Mouse (Mus musculus): ENCODE data around the gene Fggy. TPM values are rescaled to one million over a fixed set of nuclear protein-coding genes. Genes with fewer than 3 reads are reported as not detected.

Fggy gene
- total RNA-seq, 2 experiments from 2014 or later, result 5.6 to 7.1 TPM

DNA sequence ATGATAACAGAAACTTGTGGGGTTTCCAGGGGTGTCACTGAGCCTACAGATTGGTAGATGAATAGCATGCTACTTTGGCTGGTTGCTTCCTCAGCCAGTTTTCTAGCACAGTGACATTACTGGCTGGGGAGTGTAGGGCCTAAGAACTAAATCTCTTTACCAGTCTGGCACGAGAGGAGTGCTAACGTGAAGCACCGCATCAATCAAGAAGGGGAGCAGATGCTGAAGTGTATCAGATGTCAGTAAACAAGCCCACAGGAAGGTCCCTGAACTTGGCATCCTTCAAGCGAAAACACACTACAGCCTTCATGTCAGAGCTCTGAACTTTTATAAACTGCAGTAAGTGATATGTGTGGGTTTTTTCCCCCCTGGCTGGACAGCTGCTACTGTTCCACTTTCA lies 303.8 kb downstream of the Fggy start:
- DNase-seq, result peak; percentile 59

DNA sequence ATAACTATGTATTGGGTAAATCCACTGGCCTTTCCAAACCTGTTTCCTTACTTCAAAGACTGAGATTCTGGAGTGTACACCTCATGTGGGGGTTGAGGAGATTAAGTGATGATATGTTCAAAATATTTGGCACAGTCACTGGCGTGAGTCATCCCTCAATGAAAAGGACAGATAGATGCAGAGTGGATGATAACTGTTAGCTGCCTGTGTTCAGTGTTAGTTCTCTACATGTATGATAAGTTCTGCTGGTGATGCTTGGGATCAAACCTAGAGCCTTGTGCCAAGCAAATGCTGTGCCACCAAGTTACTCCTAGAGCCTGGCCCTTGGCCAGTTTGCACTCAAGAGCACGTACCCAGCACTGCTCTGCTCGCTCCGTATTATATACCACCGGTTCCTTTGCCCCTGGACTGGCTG lies 304.4 kb downstream of the Fggy start:
- no peak for DNase-seq

DNA sequence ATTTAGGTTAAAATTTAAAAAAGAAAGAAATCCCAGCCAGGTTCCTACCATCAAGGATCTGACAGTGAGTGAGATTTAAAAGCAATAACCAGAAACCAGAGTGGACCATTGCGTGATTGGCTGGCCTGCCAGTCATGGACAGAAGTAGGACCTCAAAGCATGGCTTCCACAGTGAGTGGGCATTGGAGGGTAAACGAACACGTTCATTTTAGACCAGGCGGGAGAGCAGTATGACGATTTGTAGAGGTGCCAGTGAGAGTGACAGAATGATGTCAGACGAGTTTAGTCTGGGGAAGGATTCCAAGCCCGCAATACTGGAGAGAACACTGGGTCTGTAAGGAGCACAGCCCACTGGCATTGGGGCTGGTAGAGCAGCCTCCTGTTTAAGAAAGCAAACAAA lies 305.0 kb downstream of the Fggy start:
- no peak for DNase-seq

DNA sequence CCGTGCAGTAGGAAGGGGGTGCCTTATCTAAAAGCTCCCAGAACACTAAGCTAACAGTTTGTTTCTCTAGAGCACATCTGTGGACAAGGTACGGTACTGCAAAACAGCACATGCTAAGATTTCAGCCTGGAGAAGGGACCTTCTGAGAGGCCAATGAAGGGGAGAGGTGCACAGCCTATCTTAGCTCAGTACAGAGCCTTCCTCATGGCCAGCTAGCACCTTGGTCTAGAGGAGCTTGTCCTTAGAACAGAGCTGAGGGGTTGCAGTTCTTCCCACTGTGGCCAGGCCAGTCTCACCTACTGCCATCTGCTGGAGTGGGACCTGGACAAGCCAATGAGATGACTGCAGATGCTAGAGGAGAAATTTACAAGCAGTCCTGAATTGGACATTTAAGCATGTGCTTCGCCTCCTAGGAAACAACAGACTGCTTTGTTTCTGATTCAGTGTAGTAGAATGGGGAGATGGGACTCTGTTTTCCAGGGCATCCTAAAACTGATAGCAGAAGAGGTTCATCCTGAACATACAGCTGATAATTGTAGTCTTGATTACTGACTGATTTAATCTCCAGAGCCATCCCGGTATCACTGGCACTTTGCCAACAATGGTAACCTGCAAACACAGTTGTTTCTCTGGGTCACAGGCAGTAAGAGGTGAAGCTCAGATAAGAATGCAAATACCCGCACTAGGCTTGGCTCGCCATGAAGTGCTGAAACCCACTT lies 305.6 kb downstream of the Fggy start:
- DNase-seq, result no peak

DNA sequence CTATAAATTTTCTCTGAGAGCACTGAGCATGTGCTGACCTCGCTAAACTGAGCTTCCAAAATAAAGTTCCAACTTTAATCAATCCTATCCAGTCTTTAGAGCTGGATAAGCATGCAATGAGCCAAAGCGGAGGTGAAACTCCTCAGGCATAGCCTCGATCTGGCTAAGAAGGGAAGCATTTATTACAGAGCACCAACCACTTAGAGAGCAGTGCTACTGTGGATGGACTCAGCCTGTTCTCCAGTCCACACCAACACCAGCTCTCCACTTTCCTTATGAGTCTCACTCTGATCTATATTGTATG lies 306.1 kb downstream of the Fggy start:
- no peak for DNase-seq

DNA sequence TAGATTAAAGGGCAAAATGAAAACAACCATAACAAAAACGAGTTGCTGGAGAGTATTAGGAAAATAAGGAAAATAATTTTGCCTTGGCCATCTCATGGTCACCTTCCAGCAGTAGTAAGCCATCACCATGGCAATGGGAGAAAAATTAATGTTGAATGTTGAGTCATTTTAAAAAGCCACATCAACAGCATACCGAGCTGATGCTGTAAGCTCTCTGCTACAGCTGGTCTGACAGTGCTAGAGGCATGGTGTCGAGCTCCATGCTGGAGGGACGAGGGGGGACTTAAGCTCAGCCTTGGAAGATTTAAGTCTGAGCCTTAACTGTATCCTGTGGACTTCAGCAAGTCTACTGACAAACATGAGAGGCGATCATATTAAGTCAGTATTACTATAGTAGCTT lies 307.9 kb downstream of the Fggy start:
- DNase-seq, result no peak

DNA sequence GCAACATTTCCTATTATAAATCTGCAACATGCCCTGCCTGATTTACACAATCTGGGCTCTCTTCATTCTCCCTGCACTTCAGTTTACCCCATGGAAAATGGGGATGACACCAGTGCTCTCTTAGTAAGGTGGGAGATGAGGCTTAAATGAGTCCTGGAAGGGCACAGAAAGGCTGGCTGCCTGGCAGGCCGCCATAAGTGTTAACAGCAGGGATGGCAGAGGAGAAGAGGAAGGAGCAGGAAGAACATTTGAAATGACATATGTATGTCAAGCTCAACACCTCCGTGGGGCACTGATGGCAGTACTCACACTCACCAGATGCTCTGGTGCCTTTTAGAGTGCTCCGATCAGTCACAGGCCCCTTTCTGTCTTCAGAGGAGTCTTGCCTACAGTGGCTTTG lies 308.6 kb downstream of the Fggy start:
- no peak for DNase-seq

DNA sequence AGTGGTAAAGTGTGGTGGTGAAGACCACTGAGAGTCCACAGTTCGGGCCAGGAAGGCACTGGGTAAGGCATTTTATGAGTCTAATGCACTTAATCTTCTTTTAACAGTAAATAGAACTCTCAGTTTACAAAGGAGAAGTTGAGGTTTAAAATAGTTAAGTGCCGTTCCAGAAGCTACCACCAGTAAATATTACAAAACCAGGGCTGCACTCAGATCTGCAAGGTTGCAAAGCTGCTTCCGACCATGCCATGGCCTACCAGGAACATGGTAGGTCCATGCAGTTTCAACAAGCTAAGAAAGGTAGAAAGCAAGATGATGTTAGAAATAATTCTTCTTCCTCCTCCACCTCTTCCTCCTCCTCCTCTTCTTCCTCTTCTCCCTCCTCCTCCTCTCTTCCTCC lies 309.8 kb downstream of the Fggy start:
- no peak for DNase-seq

DNA sequence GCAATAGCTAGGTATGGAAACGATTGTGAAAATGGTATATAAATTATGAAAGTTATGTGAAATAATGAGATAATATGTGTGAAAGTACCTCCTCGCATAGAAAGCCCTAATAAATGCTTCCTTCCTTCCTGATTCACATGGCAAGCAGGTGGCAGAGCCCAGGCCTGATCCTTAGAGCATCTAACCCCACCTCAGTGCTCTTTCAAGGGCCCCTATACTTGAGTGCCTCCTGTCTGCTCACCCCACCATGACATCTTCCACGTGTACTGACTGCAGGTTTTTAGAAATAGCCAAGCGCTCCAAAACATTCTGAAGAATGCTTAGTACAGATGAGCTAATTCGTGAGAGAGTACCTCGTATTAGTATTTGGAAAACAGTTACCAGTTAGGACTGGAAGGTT lies 311.0 kb downstream of the Fggy start:
- no peak for DNase-seq

DNA sequence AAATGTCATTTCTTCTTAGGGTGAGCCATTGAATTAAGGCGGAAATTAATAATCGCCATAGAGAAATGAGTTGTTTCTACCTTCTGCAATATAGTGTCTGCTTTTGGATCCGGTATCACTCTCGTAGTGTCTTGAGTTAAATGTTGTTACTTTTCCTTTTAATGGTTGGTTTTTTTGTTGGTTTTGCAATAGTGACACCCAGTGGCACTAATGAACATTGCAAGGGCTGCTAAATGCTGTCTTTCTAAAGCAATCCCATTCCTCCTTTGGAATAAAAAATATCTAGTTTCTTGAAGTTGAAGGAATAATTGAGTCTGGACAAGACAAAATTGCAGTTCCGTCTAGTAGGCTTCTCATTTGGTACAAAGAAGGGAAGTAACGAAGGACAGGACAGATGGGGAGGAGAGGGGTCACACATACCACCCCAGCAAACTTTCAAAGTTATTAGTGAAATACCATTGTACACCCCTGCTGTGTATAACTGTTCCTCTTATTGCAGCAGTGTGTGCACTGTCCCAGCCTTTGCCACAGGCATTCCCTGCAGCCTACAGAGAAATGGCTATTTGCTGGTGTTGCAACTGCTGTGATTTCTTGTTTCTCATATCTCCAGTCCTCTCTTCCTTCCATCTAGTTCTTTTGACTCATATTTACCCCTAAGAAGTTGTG lies 314.0 kb downstream of the Fggy start:
- peak; percentile 10 for DNase-seq

DNA sequence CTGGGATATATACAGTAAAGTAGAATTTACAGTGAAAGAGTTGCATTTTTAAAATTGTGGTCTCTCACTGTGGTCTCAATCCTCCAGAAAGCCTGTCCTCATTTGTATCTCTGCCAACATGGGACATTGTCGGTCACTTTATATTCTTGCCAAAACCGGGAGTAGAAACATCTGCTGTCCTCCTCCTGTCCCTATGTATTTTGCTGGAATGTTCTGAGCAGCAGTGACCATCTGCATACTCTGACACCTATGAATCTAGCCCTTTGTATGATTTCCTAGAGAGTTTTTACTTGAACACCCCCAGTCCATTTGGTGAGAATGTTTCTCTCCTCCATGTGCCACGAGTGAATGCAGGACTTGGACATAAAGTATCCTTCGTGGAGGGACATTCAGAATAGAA lies 318.6 kb downstream of the Fggy start:
- DNase-seq, result no peak

DNA sequence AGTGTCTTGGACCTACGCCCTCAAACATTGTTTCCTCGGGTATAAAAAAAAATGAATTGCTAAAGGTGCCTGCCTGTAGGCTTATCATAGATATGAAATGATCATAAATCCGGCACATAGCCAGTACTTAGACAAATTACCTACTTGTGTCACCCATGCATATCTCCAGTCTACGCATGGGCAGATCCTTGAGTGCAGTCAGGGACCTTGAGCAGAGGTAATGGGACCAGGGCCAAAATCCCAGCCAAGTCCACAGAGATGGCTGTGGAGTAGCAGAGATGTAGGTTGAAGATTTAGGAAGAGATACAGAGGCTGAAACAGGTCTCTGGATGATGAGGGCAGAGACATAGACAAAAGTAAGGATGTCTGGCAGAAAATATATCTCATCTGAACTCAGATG lies 320.1 kb downstream of the Fggy start:
- no peak for DNase-seq

DNA sequence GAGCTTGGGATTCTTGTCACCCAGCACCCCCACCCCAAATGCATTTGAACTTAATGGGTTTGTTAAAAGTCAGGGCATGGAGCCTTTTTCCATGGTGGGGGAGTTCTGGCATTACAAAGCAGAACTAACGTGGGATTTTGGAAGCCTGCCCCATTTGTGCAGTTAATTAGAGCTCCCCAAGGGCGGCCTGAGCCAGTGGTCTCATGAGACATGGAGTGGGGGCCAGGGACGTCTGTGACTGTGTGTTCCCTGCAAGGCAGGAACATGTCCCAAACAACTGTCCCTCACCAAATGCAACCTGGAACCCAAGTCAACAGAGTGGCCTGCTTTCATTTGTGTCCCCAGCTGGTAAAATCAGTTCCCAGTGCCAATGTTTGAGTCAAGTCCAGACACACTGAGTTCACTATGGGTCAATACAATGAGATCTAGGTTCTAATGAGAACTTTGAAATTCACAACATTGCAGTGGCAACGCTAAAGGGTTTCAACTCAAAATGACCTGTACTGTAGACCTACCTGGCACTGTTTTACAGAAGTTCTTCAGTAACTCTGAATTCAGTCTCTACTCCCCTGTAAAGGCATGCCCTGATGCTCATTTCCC lies 324.5 kb downstream of the Fggy start:
- no peak for DNase-seq

DNA sequence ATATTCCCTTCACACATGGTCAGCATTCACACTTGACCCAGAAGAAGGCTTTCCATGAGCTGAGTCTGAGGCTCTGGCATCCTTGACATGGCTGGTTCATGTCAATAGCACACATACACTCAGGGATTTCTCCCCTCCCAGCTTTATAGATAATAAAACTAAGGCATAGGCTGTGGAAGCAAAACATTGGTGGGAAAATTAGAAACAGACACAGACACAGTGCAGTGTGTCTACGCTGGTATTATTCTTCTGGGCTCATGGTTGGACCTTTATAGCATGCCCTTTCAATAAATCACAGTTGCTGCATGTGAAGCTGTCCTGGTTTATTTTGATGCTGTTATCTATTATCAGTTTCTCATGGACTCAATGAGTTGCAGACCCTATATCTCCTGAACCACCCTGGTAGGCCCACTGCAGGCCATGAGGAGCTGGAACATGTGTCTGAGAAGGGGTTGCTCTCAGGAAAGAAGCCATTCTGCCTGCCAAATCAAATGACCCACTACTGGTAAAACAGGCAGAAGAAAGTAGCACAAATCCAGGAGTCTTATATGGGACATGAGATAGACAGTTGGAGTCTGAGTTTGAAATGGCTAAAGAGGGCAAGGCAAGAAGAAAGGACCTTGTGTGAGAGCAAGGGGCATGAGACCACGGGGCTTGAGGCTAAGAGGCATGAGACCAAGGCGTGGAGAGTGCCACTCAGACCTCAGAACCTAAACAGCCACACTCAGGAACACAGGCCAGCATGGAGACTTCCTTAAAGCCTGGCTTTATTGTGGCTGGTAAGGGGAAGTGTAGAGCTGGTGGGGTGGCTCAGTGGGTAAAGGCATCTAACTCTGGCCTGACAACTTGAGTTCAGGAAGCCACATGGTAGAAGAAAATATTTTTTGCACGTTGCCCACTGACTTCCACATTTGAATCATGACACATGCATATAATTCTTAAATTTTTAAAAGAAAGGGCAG lies 327.2 kb downstream of the Fggy start:
- DNase-seq, result no peak

DNA sequence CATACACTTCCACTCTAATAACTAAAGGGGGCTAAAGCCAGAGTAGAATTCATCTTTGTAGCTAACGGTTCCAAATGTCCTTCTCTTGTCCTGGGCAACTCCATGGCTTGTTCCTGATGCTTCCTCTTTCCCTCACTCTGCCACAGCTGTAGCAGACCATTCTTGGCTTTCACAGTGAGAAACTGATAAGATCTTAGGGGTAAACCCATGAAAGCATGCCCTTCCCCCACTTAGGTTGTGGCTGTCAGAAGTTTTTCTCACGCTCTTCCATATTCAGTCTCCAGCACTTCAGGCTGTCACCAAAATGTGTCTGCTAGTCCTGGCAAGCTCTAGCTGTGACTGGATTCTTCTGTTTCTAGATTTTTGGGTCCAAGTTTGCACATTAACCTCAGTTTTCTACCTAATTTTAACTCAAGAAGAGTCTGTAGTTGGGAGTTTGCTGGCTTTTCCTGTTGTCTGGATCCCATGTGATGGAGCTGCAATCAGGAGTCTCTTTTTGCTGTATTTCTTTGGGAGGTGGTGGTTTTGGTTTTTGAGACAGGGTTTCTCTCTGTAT lies 338.0 kb downstream of the Fggy start:
- no peak for DNase-seq

DNA sequence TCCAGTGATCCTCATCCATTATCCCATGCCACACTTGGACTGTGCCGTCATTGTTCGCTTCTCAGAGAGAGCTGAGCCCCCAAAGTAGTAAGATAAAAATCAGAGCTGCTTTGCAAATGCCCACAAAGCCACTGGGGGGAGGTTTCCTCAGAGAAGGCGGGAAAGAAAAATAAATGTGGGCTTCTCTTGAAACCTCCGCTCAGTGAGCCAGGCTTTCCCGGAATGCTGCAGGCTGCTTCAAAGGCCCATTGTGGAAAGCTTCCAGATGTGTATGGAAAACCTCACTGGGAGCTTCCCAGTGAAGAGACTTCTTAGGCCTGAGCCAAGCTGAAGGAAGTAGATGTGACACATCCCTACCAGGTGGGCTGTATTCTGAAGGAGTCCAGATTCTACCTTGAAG lies 339.3 kb downstream of the Fggy start:
- no peak for DNase-seq

DNA sequence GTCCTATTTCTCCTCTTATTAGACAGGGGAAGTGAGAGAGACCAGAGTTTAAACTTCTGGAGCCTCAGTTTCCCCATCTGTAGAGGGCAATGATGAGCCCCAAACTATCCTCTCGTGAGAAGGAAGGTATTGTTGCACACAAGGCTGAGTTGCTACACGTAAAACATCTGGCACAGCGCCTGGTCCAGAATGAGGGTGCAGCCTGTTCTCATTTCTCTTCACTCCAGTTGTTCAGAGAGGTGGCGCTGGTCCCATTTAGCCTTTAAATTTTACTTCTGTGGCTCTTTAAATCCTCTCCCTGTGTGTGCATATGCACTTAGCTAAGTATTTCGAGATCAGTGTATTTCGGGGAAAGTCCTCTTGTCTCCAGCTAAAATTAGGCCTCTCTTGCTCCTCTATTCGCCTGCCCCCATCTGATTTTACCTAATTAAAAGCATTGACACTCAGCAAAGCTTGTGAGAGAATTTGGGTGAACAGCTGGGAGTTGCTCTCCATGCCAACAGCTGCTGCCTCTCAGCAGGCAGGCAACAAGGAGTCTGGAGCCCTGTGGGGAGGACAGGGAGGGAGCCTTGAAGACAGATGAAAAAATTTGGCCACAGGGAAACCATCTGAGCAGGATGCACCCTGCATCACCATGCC lies 340.0 kb downstream of the Fggy start:
- no peak for DNase-seq

DNA sequence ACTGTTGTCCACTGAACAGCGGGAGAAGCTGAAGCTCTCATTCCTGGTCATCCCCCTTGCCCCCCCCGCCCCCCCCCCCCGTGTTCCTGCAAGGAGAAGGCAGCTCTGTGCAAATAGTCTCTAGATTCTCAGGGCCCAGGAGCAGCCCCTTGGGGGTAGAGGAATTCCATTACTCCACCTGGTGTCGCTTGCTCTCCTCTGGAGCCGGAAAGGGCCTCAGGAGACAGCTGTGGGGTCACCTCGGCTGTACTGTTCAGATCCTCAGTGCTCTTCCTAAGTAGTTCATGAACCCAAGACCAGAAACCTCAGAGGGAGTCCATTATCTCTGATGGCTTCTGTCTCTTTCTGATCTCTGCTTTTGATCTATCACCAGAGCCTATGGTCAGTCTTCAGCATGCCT lies 341.4 kb downstream of the Fggy start:
- DNase-seq, result no peak

DNA sequence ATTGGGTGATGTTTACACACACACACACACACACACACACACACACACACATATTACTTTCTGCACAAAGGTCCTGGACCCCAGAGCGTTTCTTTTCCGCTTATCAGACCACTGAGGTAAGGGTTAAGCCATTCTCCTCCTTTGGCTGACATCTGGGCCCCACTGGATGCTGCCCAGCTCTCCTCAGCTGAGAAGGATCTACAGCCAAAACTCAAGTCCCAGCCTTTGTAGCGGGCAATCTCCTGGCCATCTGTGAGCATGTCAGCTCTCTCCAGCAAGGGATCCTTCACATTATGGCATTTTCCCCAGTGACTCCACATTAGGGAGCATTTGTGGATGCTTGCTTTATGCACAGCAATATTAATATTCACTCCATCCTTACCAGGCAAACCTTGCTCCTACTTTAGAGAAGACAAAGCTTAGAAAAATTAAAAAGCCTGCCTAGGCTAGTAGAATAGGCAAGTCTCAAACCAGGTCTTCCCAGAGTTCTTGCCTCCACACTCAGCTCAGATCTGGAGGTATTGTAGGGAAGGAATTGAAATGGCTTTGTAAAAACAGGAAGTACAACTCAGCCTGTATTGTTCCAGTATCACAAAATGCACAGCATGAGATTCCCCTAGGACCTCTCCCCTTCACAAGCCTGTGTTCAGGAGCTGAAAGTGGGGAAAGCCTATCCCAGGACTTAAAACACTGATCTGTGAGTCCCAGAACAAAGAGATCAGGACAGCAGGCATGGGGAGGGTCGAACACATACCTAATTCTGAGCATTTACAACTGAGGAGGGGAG lies 342.8 kb downstream of the Fggy start:
- no peak for DNase-seq

DNA sequence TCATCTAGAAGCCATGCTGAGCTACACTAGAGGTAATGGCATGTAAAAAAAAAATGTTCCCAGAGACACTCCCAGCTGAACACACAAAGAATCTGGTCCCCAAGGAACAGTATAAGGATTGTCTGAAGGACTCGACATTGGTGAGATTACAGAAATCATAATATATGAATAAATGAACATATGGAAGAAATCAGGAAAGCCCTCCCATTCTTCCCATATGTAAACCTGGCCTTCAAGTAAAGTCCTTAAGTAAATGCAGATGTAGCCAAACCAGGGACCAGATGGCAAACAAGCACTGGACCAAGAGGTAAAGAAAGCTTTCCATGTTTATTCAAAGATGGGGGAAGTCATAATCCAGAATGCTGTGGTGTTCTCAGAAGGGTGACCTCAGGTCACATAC lies 343.5 kb downstream of the Fggy start:
- no peak for DNase-seq

DNA sequence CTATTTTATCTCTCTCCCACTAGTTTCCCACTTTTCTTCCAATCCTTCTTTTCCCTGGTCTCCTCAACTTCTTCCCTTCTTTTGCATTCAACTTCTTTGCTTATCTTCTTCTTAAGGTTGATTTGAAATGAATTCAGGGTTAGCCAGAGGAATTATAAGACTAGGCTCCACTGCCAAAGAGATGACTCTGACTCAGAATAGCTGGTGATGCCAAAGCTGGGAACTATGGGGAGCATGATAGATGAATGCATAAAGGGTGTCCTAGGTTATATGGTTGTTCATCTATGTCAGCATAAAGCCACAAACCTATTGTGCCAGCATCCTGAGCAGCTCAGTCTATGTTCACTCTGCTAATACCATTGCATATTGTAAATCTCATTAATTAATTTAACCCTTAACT lies 348.8 kb downstream of the Fggy start:
- no peak for DNase-seq

Data from gastrocnemius, postnatal 25 days (tissue).